Mouse (Mus musculus) MEL (cell line): ENCODE measurements at regions not wholly inside any gene's neighbourhood (a gene's known extent, or its start where the extent isn't known, plus 50 kb on each side); places are given as distances from the start of the nearest gene placed in this dataset.

ENCODE experiments used
- DNase-seq: peaks from one replicate; pipeline ENCODE4 v3.0.0; 2011; ENCODE audit warnings: low read depth, low spot score
- H3K27ac ChIP-seq: 2 replicates; pipeline ENCODE4 v1.5.1; 2012; ENCODE audit warnings: low read depth, mild to moderate bottlenecking, control low read depth, low read length, moderate library complexity; ENCODE audit not compliant: control insufficient read depth
- H3K27me3 ChIP-seq, 2 experiments: fragments of 150-350 bp in 1 of 2; sonication (generic) in 1 of 2; 2 replicates each; pipeline ENCODE4 v1.6.1; 2012; ENCODE audit warnings: low read length in 2 of 2, mild to moderate bottlenecking in 2 of 2, improper control_type of control experiment in 1 of 2, moderate library complexity in 1 of 2; ENCODE audit not compliant: insufficient read depth in 2 of 2, control insufficient read depth in 1 of 2
- H3K36me3 ChIP-seq, 2 experiments: 2 replicates each; pipeline ENCODE4 v1.6.1; 2012 to 2014; ENCODE audit warnings: low read length in 2 of 2, improper control_type of control experiment in 1 of 2, inconsistent platforms in 1 of 2, mild to moderate bottlenecking in 1 of 2; ENCODE audit not compliant: insufficient read depth in 2 of 2, control insufficient read depth in 1 of 2
- H3K4me1 ChIP-seq, 2 experiments: fragments of 150-350 bp in 1 of 2; sonication (generic) in 1 of 2; 2 replicates each; pipeline ENCODE4 v1.6.1; 2012; ENCODE audit warnings: low read length in 2 of 2, improper control_type of control experiment in 1 of 2, mild to moderate bottlenecking in 1 of 2; ENCODE audit not compliant: insufficient read depth in 2 of 2, control insufficient read depth in 1 of 2
- H3K4me3 ChIP-seq, 2 experiments: fragments of 150-350 bp in 1 of 2; sonication (generic) in 1 of 2; 2 replicates each; pipeline ENCODE4 v1.5.1; 2012; ENCODE audit warnings: low read depth in 2 of 2, low read length in 2 of 2, mild to moderate bottlenecking in 2 of 2, moderate library complexity in 2 of 2, control low read depth in 1 of 2, improper control_type of control experiment in 1 of 2; ENCODE audit not compliant: control insufficient read depth in 1 of 2, insufficient read depth in 1 of 2
- H3K79me2 ChIP-seq: 2 replicates; pipeline ENCODE4 v1.6.1; 2012; ENCODE audit warnings: mild to moderate bottlenecking, low read length, moderate library complexity; ENCODE audit not compliant: control insufficient read depth, poor library complexity, insufficient read depth
- H3K9ac ChIP-seq: 2 replicates; pipeline ENCODE4 v1.6.1; 2012; ENCODE audit warnings: low read depth, mild to moderate bottlenecking, control low read depth, low read length, moderate library complexity; ENCODE audit not compliant: control insufficient read depth, poor library complexity, severe bottlenecking
- H3K9me3 ChIP-seq: fragments of 150-350 bp; sonication (generic); replicated peaks from 2 replicates; pipeline ENCODE4 v1.6.1; 2012; ENCODE audit warnings: mild to moderate bottlenecking, low read length, improper control_type of control experiment, moderate library complexity; ENCODE audit not compliant: insufficient read depth
- CHD2 ChIP-seq: IDR thresholded peaks from 2 replicates; pipeline ENCODE4 v1.6.1; 2011; ENCODE audit warnings: low read length, improper control_type of control experiment
- CTCF ChIP-seq, 3 experiments: IDR thresholded peaks in 2 of 3; conservative IDR thresholded peaks in 1 of 3; 2 replicates each; pipeline ENCODE4 v1.5.1; 2011 to 2012; ENCODE audit warnings: low read length in 3 of 3, low read depth in 2 of 3, mild to moderate bottlenecking in 2 of 3, improper control_type of control experiment in 1 of 3, inconsistent platforms in 1 of 3, mixed read lengths in 1 of 3, moderate library complexity in 1 of 3; ENCODE audit not compliant: control insufficient read depth in 1 of 3, insufficient read depth in 1 of 3, poor library complexity in 1 of 3, severe bottlenecking in 1 of 3
- ELF1 ChIP-seq: IDR thresholded peaks from 2 replicates; pipeline ENCODE4 v1.6.1; 2014; ENCODE audit warnings: low read depth, mild to moderate bottlenecking, inconsistent platforms, low read length, improper control_type of control experiment, moderate library complexity
- EP300 ChIP-seq, 2 experiments: IDR thresholded peaks; 2 replicates each; pipeline ENCODE4 v1.6.1; 2011; ENCODE audit warnings: improper control_type of control experiment in 2 of 2, low read length in 2 of 2, low read depth in 1 of 2, mild to moderate bottlenecking in 1 of 2
- ETS1 ChIP-seq: IDR thresholded peaks from 2 replicates; pipeline ENCODE4 v1.6.1; 2012; ENCODE audit warnings: low read depth, mild to moderate bottlenecking, inconsistent platforms, low read length, improper control_type of control experiment, moderate library complexity
- GATA1 ChIP-seq: IDR thresholded peaks from 2 replicates; pipeline ENCODE4 v1.6.1; 2011; ENCODE audit warnings: low read depth, low read length, improper control_type of control experiment
- JUND ChIP-seq: IDR thresholded peaks from 2 replicates; pipeline ENCODE4 v1.6.1; 2011; ENCODE audit warnings: low read depth, mild to moderate bottlenecking, improper control_type of control experiment, low read length
- MAFK ChIP-seq: IDR thresholded peaks from 2 replicates; pipeline ENCODE4 v1.6.1; 2011; ENCODE audit warnings: low read depth, mild to moderate bottlenecking, low read length, improper control_type of control experiment, borderline replicate concordance
- MAX ChIP-seq: IDR thresholded peaks from 2 replicates; pipeline ENCODE4 v1.6.1; 2011; ENCODE audit warnings: low read length, improper control_type of control experiment
- MAZ ChIP-seq: IDR thresholded peaks from 2 replicates; pipeline ENCODE4 v1.6.1; 2012; ENCODE audit warnings: low read depth, mild to moderate bottlenecking, inconsistent platforms, low read length, improper control_type of control experiment
- MXI1 ChIP-seq: IDR thresholded peaks from 2 replicates; pipeline ENCODE4 v1.6.1; 2011; ENCODE audit warnings: mild to moderate bottlenecking, low read depth, low read length, improper control_type of control experiment
- MYC ChIP-seq: IDR thresholded peaks from 2 replicates; pipeline ENCODE4 v1.6.1; 2011; ENCODE audit warnings: low read depth, mild to moderate bottlenecking, low read length, improper control_type of control experiment, moderate library complexity
- POLR2AphosphoS5 ChIP-seq: IDR thresholded peaks from 2 replicates; pipeline ENCODE4 v1.6.1; 2012; ENCODE audit warnings: low read depth, borderline replicate concordance, mild to moderate bottlenecking, inconsistent platforms, low read length, moderate library complexity, mixed read lengths
- RAD21 ChIP-seq: IDR thresholded peaks from 2 replicates; pipeline ENCODE4 v1.6.1; 2011; ENCODE audit warnings: mild to moderate bottlenecking, low read depth, low read length, improper control_type of control experiment
- SMC3 ChIP-seq: IDR thresholded peaks from 2 replicates; pipeline ENCODE4 v1.6.1; 2011; ENCODE audit warnings: low read depth, low read length, improper control_type of control experiment
- USF2 ChIP-seq, 2 experiments: IDR thresholded peaks; 2 replicates each; pipeline ENCODE4 v1.6.1; 2011 to 2012; ENCODE audit warnings: improper control_type of control experiment in 2 of 2, low read length in 2 of 2, borderline replicate concordance in 1 of 2, inconsistent platforms in 1 of 2, low read depth in 1 of 2, mild to moderate bottlenecking in 1 of 2; ENCODE audit not compliant: insufficient read depth in 1 of 2
- ZC3H11A ChIP-seq: IDR thresholded peaks from 2 replicates; pipeline ENCODE4 v1.6.1; 2012; ENCODE audit warnings: low read depth, mild to moderate bottlenecking, inconsistent platforms, low read length, improper control_type of control experiment
- ZKSCAN1 ChIP-seq: IDR thresholded peaks from 2 replicates; pipeline ENCODE4 v1.6.1; 2012; ENCODE audit warnings: low read depth, mild to moderate bottlenecking, inconsistent platforms, low read length, improper control_type of control experiment, moderate library complexity

GRCm38 (mm10) chr1:15993561-15994410 is 99.3 kb downstream of the 4930444P10Rik start:
- peak; percentile 24 for DNase-seq
- H3K4me3 ChIP-seq, result no peak overlapping the region

GRCm38 (mm10) chr1:15990982-15991381 is 102.1 kb downstream of the 4930444P10Rik start:
- no peak overlapping the region for H3K27ac ChIP-seq
- DNase-seq, result no peak
- TF ChIP-seq EP300 (IDR thresholded peaks at IDR 0.05; ENCODE audit: low read depth in 1 of 2, low read length in 2 of 2), result no peak
- no peak for TF ChIP-seq ETS1
- no peak for TF ChIP-seq POLR2AphosphoS5
- TF ChIP-seq JUND, result no peak
- no peak for TF ChIP-seq USF2 (IDR thresholded peaks at IDR 0.05; ENCODE audit: borderline replicate concordance in 1 of 2, insufficient read depth in 1 of 2, low read depth in 1 of 2, low read length in 2 of 2)
- no peak for TF ChIP-seq MYC
- TF ChIP-seq MAX, result no peak
- TF ChIP-seq RAD21, result no peak
- TF ChIP-seq, all 39 proteins: peak for 0

More at GRCm38 (mm10) chr1:15993561-15994410, 99.3 kb downstream of the 4930444P10Rik start:
- Histone ChIP-seq H3K27ac (no peak overlapping the region), H3K9ac (no peak overlapping the region), H3K36me3 (no peaks in the 10 kb centered on the region), H3K9me3 (no peaks in the 10 kb centered on the region), H3K79me2 (no peaks in the 10 kb centered on the region), H3K27me3 (no peaks in the 10 kb centered on the region), H3K4me1 (no peaks in the 10 kb centered on the region)
- TF ChIP-seq CTCF (IDR thresholded peaks at IDR 0.05 in 2 of 3, conservative IDR thresholded peaks at IDR 0.05 in 1 of 3; ENCODE audit: control insufficient read depth in 1 of 3, insufficient read depth in 1 of 3, low read depth in 2 of 3, low read length in 3 of 3, poor library complexity in 1 of 3, severe bottlenecking in 1 of 3), result peak; percentile 23 to 58 (median 55); a peak in 5 of 6 replicates
- peak; percentile 61 for TF ChIP-seq RAD21
- TF ChIP-seq SMC3, result peak; percentile 71
- no peak for TF ChIP-seq MXI1
- TF ChIP-seq ZC3H11A, result 0 out of 2 replicates have a peak, but pooled peaks have one; percentile 7
- no peak for TF ChIP-seq ELF1

GRCm38 (mm10) chr1:15985579-15985978 is 107.5 kb downstream of the 4930444P10Rik start:
- Histone ChIP-seq H3K9ac (no peak overlapping the region), H3K36me3 (no peaks in the 10 kb centered on the region), H3K27me3 (no peaks in the 10 kb centered on the region; a peak in 1 of 4 replicates), H3K4me3 (no peak overlapping the region), H3K9me3 (no peaks in the 10 kb centered on the region), H3K79me2 (no peaks in the 10 kb centered on the region), H3K27ac (no peak overlapping the region), H3K4me1 (no peaks in the 10 kb centered on the region)
- no peak for DNase-seq
- no peak for TF ChIP-seq MAFK
- no peak for TF ChIP-seq ETS1
- TF ChIP-seq ZKSCAN1, result no peak
- TF ChIP-seq CHD2, result no peak
- no peak for TF ChIP-seq GATA1
- no peak for TF ChIP-seq MYC
- TF ChIP-seq MAZ, result no peak

More at GRCm38 (mm10) chr1:15990982-15991381, 102.1 kb downstream of the 4930444P10Rik start:
- H3K9me3 ChIP-seq, result no peaks in the 10 kb centered on the region
- H3K27me3 ChIP-seq, result no peaks in the 10 kb centered on the region
- no peaks in the 10 kb centered on the region for H3K36me3 ChIP-seq
- H3K79me2 ChIP-seq, result no peaks in the 10 kb centered on the region
- H3K4me1 ChIP-seq, result no peaks in the 10 kb centered on the region
- H3K9ac ChIP-seq, result no peak overlapping the region
- no peak overlapping the region for H3K4me3 ChIP-seq
